Mouse (Mus musculus) lung, postnatal 0 days (tissue): ENCODE data around the gene Actn2.

Source experiments
- CTCF ChIP-seq: IDR thresholded peaks from 2 replicates; pipeline ENCODE4 v1.5.1; 2016; ENCODE audit warnings: antibody characterized with exemption, mild to moderate bottlenecking
- EP300 ChIP-seq: IDR thresholded peaks from 2 replicates; pipeline ENCODE4 v1.6.1; 2016; ENCODE audit warnings: antibody characterized with exemption, mild to moderate bottlenecking, control low read depth

- no peak for TF ChIP-seq CTCF
- TF ChIP-seq EP300, result no peak
These were observed 15.6 kb upstream of the Actn2 start for GRCm38 (mm10) chr13:12356184-12356583.
